Mouse (Mus musculus): ENCODE data around the gene Olfr1555-ps1.
A peak's percentile ranks its signal among the peaks of the same experiment; 100 is the strongest.
"Not testable (repeated sequence)": the region's sequence is repeated elsewhere in the genome, so short reads cannot be mapped to it uniquely, and the experiment has no call there.

The Olfr1555-ps1 gene

DNA sequence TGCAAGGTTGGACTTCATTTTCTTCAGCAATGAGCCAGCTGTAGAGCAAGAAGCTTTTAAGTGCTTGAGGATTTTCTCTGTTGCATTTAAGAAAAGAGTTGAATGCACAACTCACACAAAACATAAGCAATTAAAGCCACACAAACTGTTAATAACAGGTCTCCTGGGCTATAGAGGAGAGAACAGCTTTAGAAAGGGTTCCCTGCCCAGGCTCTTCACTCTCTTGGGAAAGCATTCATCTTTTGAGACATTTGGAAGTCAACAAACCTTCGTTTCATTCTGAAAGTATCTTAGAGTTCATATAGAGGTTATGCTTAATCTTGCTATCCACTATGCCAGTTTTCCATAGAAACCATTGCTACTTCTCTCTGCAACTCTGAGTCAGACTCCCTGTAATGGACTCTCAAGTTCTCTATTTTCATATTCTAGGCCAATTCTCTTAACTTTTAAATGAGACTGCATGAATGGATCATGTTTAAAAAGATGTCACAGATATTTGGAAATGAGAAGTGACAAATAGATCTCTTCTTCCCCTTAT lies at the start of gene Olfr1555-ps1:
Gene Olfr1555-ps1 (minus strand): TSS at position 51 of the 538 bp plus-strand sequence.
- DNase-seq (ENCODE audit: low read depth), result not testable (repeated sequence)

DNA sequence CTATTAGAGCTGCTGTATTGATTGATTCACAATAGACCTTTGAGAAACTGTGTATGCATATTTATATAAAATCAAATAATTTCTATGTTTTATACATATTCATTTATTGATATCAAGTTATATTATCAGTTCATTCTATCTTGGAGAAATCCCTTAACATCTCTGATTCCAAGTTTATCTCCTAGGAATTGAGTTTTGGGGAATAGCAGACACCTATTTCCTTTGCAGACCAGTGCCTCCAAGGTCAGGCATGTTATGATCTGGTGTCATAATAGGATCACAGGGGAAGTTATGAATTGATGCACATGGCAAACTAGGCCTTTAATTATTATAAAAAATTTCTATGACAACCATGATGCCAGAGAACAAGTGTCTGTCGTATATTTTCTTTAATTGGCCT lies 30.4 kb upstream of the Olfr1555-ps1 start, which contains the start of gene Olfr1431:
Gene Olfr1431 (plus strand): TSS at position 301 of the 400 bp plus-strand sequence.
- DNase-seq (ENCODE audit: low read depth), result no peak

DNA sequence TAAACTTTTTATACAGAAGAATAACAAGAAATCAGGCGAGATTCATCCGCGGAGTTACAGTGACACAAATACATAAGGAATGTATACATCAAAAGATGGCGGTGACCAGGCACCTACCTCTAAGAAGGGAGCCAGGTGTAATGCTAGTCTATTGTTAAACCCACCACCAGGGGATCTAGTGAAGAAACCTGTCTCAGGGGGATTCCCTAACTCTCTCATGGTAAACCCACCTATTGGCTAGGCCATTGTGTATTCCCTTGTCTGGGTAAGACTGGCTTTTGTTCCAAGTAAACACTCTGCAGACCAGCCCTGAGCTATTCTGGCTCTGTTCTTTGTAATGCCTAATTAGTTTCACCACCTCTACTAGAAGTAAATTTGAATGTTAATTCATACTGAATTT lies 29.2 kb upstream of the Olfr1555-ps1 start:
- DNase-seq (ENCODE audit: low read depth), result not testable (repeated sequence)

DNA sequence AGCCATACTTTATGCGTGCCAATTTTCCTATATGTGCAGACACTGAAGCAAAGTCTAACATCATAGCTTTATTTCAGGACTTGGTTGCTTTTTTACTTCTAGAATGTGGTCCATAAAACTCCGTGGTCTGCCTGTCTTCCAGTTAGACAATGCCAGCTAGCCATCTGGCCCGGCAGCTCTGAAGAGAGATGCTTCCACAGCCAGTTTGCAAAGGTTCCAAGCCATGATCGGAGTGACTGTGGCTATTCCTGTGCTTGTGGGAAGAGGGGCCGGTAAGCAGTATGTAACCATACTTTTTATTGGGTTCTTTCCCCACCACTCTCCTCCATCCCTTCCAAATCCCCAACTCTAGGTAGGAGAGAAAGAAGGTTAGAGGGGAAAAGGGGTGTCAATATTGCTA lies 5.5 kb upstream of the Olfr1555-ps1 start:
- not testable (repeated sequence) for DNase-seq (ENCODE audit: low read depth)

DNA sequence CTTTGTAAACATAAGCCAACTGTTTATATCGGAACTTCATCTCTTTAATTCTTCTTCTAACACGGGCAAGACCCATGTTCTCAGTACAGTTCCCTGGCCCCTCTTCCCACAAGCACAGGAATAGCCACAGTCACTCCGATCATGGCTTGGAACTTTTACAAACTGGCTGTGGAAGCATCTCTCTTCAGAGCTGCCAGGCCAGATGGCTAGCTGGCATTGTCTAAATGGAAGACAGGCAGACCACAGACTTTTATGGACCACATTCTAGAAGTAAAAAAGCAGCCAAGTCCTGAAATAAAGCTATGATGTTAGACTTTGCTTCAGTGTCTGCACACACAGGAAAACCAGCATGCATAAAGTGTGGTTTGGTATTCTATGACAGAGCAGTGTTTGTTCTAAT lies 24.5 kb downstream of the Olfr1555-ps1 start:
- no peak for DNase-seq (ENCODE audit: low read depth)

DNA sequence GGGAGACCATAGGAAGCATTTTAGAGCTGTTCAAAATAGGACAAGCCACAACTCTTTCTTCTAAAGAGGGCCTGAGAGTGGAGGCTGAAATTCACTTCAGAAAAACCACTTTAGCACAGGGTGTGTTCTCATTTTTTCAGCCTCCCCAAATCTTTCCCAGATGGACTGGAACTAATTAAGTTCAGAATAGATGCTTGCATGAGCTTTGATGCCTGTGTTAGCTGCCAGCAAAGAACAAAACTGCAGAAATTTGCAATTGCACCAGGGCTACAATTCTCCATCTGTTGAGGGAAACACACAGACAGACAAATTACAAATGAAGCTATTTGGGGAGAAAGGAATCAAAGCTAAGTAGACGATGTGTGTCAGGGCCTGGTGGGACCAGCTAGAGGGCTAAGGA lies 26.6 kb downstream of the Olfr1555-ps1 start:
- DNase-seq (ENCODE audit: low read depth), result no peak

DNA sequence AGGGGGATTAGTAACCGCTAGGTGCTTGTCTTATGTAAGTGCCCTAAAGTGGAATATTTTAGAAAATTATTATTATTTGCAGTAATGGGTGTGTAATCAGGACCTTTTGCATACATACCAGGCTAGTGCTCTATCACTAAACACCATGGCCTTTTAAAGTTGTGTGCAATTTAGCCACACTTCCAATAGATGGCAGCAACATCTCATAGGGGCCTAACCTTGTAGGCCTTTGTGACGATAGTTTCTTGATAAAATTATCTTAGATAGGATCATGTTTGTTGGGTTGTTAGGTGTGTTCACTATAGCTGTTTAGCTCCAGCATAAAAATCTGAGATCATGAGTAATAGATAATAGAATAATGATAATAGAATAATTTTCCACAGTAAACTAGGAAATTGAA lies 35.6 kb downstream of the Olfr1555-ps1 start:
- DNase-seq (ENCODE audit: low read depth), result peak; percentile 10

DNA sequence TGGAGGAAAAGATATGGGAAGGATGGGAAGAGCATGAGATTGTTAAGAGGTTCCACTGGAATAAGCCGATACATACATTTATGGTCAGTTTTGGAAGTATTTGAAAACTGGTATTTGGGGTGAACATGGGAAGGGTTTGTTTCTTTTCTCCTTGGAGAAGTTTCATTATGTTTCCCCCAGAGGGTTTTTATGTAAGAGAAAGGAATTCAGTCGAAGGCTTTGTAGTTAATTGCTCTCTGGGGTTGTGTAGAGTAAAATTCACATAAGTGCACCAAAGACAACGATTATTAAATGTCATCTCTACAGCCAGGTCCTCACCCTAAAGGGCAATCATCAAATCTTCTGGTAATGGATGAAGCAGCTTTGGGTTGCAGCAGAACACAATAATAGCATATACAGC lies 46.8 kb downstream of the Olfr1555-ps1 start, which contains the start of gene Olfr76:
Gene Olfr76 (minus strand): TSS at position 101 of the 400 bp plus-strand sequence.
- no peak for DNase-seq (ENCODE audit: low read depth)

DNA sequence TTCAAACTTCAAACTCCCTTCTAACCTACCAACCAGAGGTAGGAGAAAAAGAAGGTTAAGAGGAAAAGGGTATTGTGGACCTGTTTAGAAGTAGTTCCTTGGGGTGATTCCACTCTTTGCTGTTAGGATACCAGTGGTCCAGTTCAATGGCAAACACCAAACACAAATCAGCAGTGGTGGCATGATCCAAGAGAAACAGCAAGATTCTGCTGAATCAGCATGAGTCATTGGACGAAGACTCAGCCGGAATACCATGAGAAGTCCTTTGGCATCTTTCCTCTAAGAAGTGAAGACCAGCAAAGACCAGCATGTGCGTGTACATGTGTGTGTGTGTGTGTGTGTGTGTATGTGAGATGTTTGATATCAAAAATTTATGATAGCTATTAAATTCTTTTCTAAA lies 53.4 kb downstream of the Olfr1555-ps1 start:
- DNase-seq (ENCODE audit: low read depth), result no peak

DNA sequence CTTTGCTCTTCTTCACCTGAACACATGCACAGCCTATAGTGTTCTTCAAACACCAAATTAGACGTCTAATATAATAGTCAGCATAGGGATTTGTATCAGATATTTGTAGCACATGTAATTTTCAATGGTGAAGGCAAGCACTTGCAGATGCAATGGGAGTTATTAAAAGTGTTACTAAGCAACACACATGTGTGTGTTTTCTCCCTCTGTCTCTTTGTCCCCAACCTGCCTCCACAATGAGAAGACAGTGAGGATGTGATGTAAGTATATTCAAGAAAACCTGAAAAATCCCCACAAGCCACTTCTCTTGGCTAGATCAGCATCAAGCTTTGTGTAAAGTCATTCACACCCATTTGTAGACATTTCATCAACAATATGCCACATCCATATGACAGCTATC lies 54.1 kb downstream of the Olfr1555-ps1 start, which contains the start of gene Olfr1428:
Gene Olfr1428 (minus strand): TSS at position 101 of the 400 bp plus-strand sequence.
- no peak for DNase-seq (ENCODE audit: low read depth)

All from naive thymus-derived CD4-positive, alpha-beta T cell, adult 2 months (primary cell).